ENCODE assay signal across 8 mouse cellular contexts in the genomic region with DNA sequence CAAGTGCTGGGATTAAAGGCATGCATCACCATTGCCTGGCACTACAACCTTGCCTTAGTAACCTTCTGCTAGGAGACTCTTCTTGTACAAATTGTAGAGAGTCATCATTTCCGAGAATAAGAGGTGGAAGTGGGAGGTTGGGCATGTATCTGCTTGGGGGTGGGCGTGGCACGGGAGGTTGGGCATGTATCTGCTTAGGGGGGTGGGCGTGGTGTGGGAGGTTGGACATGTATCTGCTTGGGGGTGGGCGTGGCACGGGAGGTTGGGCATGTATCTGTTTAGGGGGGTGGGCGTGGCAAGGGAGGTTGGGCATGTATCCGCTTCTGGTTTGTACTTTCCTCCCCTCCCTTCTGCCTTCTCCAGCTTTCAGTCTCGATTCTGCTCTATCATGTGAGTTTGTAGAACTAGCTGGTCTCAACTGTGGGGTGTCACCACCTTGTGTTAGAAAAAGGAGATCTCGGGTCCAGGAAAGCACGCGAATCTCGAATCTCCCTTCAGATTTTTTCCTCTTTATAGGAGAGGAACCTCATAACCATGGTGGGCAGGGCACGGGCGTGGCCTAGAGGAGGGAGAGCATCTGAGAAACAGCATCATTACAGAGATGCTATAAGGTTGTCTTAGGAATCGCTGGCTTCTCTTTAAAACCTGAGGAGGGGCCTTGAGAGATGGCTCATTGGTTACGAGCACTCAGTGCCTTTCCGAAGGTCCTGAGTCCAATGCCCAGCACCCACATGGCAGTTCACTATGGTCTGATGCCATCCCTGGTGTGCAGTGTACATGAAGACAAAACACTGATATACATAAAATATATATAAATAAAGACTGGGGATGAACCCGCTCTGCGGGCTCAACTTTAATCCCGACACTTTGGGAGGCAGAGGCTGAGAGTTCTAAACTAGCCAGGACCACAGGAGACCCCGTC. TPM values are rescaled to one million over a fixed set of nuclear protein-coding genes. Genes with fewer than 3 reads are reported as not detected.
DNase-seq lines count a peak whose midpoint lies in the region; ATAC-seq lines count a peak whose summit lies in the region.

No protein-coding gene starts in this region.

- peak; percentile 97 for DNase-seq in 416B (ENCODE audit: low read depth)
- DNase-seq in adrenal gland, adult 18-20 months (ENCODE audit: low spot score in 2 of 2), result peak; percentile 56 to 72
- DNase-seq in heart, postnatal 10 days, result peak; percentile 66 to 75
- DNase-seq in kidney, postnatal 36 days, result peak; percentile 83 to 84
- DNase-seq in lung, postnatal 10 days, result peak; percentile 92
- peak; percentile 10 for DNase-seq in ovary, postnatal 10 days (ENCODE audit: low spot score)
- peak; percentile 86 for DNase-seq in thymus, postnatal 14 days

- peak; percentile 75 for ATAC-seq in erythroid progenitor cell, adult 5-6 weeks (replicated peaks; ENCODE audit: low FRiP score, poor library complexity, severe bottlenecking)

- intact Hi-C loops in heart, postnatal 10 days (cut with DNase I), result no loop called here

RNA-seq across cellular contexts. Expression of gene D17Wsu92e, which starts 5.8 kb away (rescaled TPM):
- 100 to 1,000 TPM; 158 to 188 TPM for total RNA-seq in adrenal gland, adult 18-20 months (2021)
- total RNA-seq in erythroid progenitor cell, adult 5-6 weeks (2015; ENCODE audit: low replicate concordance), result 66.7 and 69.2 TPM in 2 replicates
- total RNA-seq in erythroid progenitor cell, adult 5-6 weeks (2017; ENCODE audit: low replicate concordance), result 124 and 152 TPM in 2 replicates
- total RNA-seq in heart, postnatal 10 days (2021), result 100 to 1,000 TPM; 109 to 112 TPM

RNA-seq across cellular contexts. Expression of gene Snrpc, which starts 11.7 kb away (rescaled TPM):
- 10 to 100 TPM; 66.1 to 66.6 TPM for total RNA-seq in adrenal gland, adult 18-20 months (2021)
- 69.2 and 80.1 TPM in 2 replicates for total RNA-seq in erythroid progenitor cell, adult 5-6 weeks (2015; ENCODE audit: low replicate concordance)
- total RNA-seq in erythroid progenitor cell, adult 5-6 weeks (2017; ENCODE audit: low replicate concordance), result 29.2 and 44.5 TPM in 2 replicates
- total RNA-seq in heart, postnatal 10 days (2021), result 10 to 100 TPM; 82.0 to 85.1 TPM

RNA-seq across cellular contexts. Expression of gene Uhrf1bp1, which starts 30.0 kb away (rescaled TPM):
- total RNA-seq in adrenal gland, adult 18-20 months (2021), result 10 to 100 TPM; 19.7 to 33.5 TPM
- total RNA-seq in erythroid progenitor cell, adult 5-6 weeks (2015; ENCODE audit: low replicate concordance), result 2.9 and 11.2 TPM in 2 replicates
- 4.2 and 6.0 TPM in 2 replicates for total RNA-seq in erythroid progenitor cell, adult 5-6 weeks (2017; ENCODE audit: low replicate concordance)
- 10 to 100 TPM; 16.5 to 22.1 TPM for total RNA-seq in heart, postnatal 10 days (2021)

Comparison
In these comparisons a context has a peak if more than half of its experiments do, and no peak if none do; other contexts are left out.
1. Peak in every context shown above with its lines: DNase-seq and ATAC-seq.
2. DNase-seq: peak in every context shown above with its lines; median percentile 97 in 416B; 92 in lung, postnatal 10 days; 86 in thymus, postnatal 14 days; 84 in kidney, postnatal 36 days; 70 in heart, postnatal 10 days; 64 in adrenal gland, adult 18-20 months; 10 in ovary, postnatal 10 days.